Mouse (Mus musculus): ENCODE data around the gene Tmod3. TPM values are rescaled to one million over a fixed set of nuclear protein-coding genes. Genes with fewer than 3 reads are reported as not detected.
A peak's percentile ranks its signal among the peaks of the same experiment; 100 is the strongest.

Tmod3 gene
- total and polyA plus RNA-seq, 2 experiments from 2014 or later = 40.8 to 64.9 TPM

- H3K4me3 ChIP-seq (ENCODE audit: low read depth, low read length) = no peak overlapping the region
- WGBS = 69% methylated on average over 2 of the region's 2 CpGs
- ATAC-seq (ENCODE audit: insufficient read depth, low read depth) = no peak
- no peaks in the 10 kb centered on the region for H3K27me3 ChIP-seq (ENCODE audit: control insufficient read depth, insufficient read depth, low read length)
- no peaks in the 10 kb centered on the region for H3K36me3 ChIP-seq (replicated peaks; ENCODE audit: control insufficient read depth, insufficient read depth, low read length)
- no peak overlapping the region for H3K9ac ChIP-seq (replicated peaks; ENCODE audit: low read depth, low read length)
- H3K4me2 ChIP-seq (ENCODE audit: low read depth, low read length) = no peak overlapping the region
- TF ChIP-seq EP300 (IDR thresholded peaks at IDR 0.05; ENCODE audit: low read depth) (no peak), CTCF (IDR thresholded peaks at IDR 0.05; ENCODE audit: low read depth) (peak; percentile 13; the same call in 1 of the 2 replicates)
- DNase-seq (ENCODE audit: low spot score) = no peak
- 0 out of 2 replicates have a peak, but pooled peaks cover 6% of the 10 kb centered on the region for H3K4me1 ChIP-seq (ENCODE audit: control insufficient read depth, insufficient read depth)
- no peaks in the 10 kb centered on the region for H3K9me3 ChIP-seq (replicated peaks; ENCODE audit: control insufficient read depth, low read length)
- no peak overlapping the region for H3K27ac ChIP-seq (ENCODE audit: low read depth)
These were observed 3.7 kb upstream of the Tmod3 start for GRCm38 (mm10) chr9:75563176-75563575.

GRCm38 (mm10) chr9:75561040-75561669, 1.7 kb upstream of the Tmod3 start:
- Histone ChIP-seq H3K4me2 (ENCODE audit: low read depth, low read length) (no peak overlapping the region), H3K9me3 (replicated peaks; ENCODE audit: control insufficient read depth, low read length) (no peaks in the 10 kb centered on the region), H3K36me3 (replicated peaks; ENCODE audit: control insufficient read depth, insufficient read depth, low read length) (no peaks in the 10 kb centered on the region), H3K9ac (replicated peaks; ENCODE audit: low read depth, low read length) (no peak overlapping the region), H3K4me3 (ENCODE audit: low read depth, low read length) (no peak overlapping the region), H3K4me1 (ENCODE audit: control insufficient read depth, insufficient read depth) (peaks cover 12% of the 10 kb centered on the region), H3K27ac (ENCODE audit: low read depth) (no peak overlapping the region), H3K27me3 (ENCODE audit: control insufficient read depth, insufficient read depth, low read length) (no peaks in the 10 kb centered on the region)
- 75% methylated on average over 13 of the region's 13 CpGs for WGBS
- ATAC-seq (ENCODE audit: insufficient read depth, low read depth) (no peak), DNase-seq (ENCODE audit: low spot score) (no peak)
- TF ChIP-seq CTCF (IDR thresholded peaks at IDR 0.05; ENCODE audit: low read depth) = no peak

- H3K4me1 ChIP-seq (ENCODE audit: control insufficient read depth, insufficient read depth) = peaks cover 12% of the 10 kb centered on the region
- no peak overlapping the region for H3K4me2 ChIP-seq (ENCODE audit: low read depth, low read length)
- H3K27ac ChIP-seq (ENCODE audit: low read depth) = no peak overlapping the region
- no peak for TF ChIP-seq CTCF (IDR thresholded peaks at IDR 0.05; ENCODE audit: low read depth)
- TF ChIP-seq EP300 (IDR thresholded peaks at IDR 0.05; ENCODE audit: low read depth) = no peak
- ATAC-seq (ENCODE audit: insufficient read depth, low read depth) = no peak
- no peak overlapping the region for H3K4me3 ChIP-seq (ENCODE audit: low read depth, low read length)
- no peak overlapping the region for H3K9ac ChIP-seq (replicated peaks; ENCODE audit: low read depth, low read length)
- no peaks in the 10 kb centered on the region for H3K36me3 ChIP-seq (replicated peaks; ENCODE audit: control insufficient read depth, insufficient read depth, low read length)
- H3K9me3 ChIP-seq (replicated peaks; ENCODE audit: control insufficient read depth, low read length) = no peaks in the 10 kb centered on the region
- DNase-seq (ENCODE audit: low spot score) = no peak
- no peaks in the 10 kb centered on the region for H3K27me3 ChIP-seq (ENCODE audit: control insufficient read depth, insufficient read depth, low read length)
These were observed 896 bp upstream of the Tmod3 start for GRCm38 (mm10) chr9:75560353-75560752.

- peak overlapping the region; percentile 90 for H3K4me3 ChIP-seq (ENCODE audit: low read depth, low read length)
- peak overlapping the region; percentile 88 for H3K9ac ChIP-seq (replicated peaks; ENCODE audit: low read depth, low read length)
- no peaks in the 10 kb centered on the region for H3K36me3 ChIP-seq (replicated peaks; ENCODE audit: control insufficient read depth, insufficient read depth, low read length)
- DNase-seq (ENCODE audit: low spot score) (no peak), ATAC-seq (ENCODE audit: insufficient read depth, low read depth) (peak; percentile 82)
- H3K27ac ChIP-seq (ENCODE audit: low read depth) = peak overlapping the region; percentile 92
- peaks cover 10% of the 10 kb centered on the region for H3K4me1 ChIP-seq (ENCODE audit: control insufficient read depth, insufficient read depth)
- peak overlapping the region; percentile 68 for H3K4me2 ChIP-seq (ENCODE audit: low read depth, low read length)
- under 1% methylated on average over 47 of the region's 47 CpGs for WGBS
- no peaks in the 10 kb centered on the region for H3K9me3 ChIP-seq (replicated peaks; ENCODE audit: control insufficient read depth, low read length)
- TF ChIP-seq CTCF (IDR thresholded peaks at IDR 0.05; ENCODE audit: low read depth) (no peak), EP300 (IDR thresholded peaks at IDR 0.05; ENCODE audit: low read depth) (no peak)
- no peaks in the 10 kb centered on the region for H3K27me3 ChIP-seq (ENCODE audit: control insufficient read depth, insufficient read depth, low read length)
These were observed 495 bp downstream of the Tmod3 start for GRCm38 (mm10) chr9:75558812-75559511.

- no peaks in the 10 kb centered on the region for H3K9me3 ChIP-seq (replicated peaks; ENCODE audit: control insufficient read depth, low read length)
- H3K4me3 ChIP-seq (ENCODE audit: low read depth, low read length) = peak overlapping the region; percentile 90
- TF ChIP-seq EP300 (IDR thresholded peaks at IDR 0.05; ENCODE audit: low read depth) = no peak
- TF ChIP-seq CTCF (IDR thresholded peaks at IDR 0.05; ENCODE audit: low read depth) = no peak
- H3K4me2 ChIP-seq (ENCODE audit: low read depth, low read length) = peak overlapping the region; percentile 68
- DNase-seq (ENCODE audit: low spot score) (no peak), ATAC-seq (ENCODE audit: insufficient read depth, low read depth) (no peak)
- no peaks in the 10 kb centered on the region for H3K36me3 ChIP-seq (replicated peaks; ENCODE audit: control insufficient read depth, insufficient read depth, low read length)
- peaks cover 6% of the 10 kb centered on the region for H3K4me1 ChIP-seq (ENCODE audit: control insufficient read depth, insufficient read depth)
- H3K27me3 ChIP-seq (ENCODE audit: control insufficient read depth, insufficient read depth, low read length) = no peaks in the 10 kb centered on the region
- H3K9ac ChIP-seq (replicated peaks; ENCODE audit: low read depth, low read length) = peak overlapping the region; percentile 88
- WGBS = 16% methylated on average over 3 of the region's 3 CpGs
- H3K27ac ChIP-seq (ENCODE audit: low read depth) = peak overlapping the region; percentile 92
These were observed 1.1 kb downstream of the Tmod3 start for GRCm38 (mm10) chr9:75558360-75558759.

All from heart, postnatal 0 days (tissue).